Mouse (Mus musculus) myocyte (in vitro differentiated cells): ENCODE data around the gene Mms22l. TPM values are rescaled to one million over a fixed set of nuclear protein-coding genes. Genes with fewer than 3 reads are reported as not detected.
"Not testable (repeated sequence)": the region's sequence is repeated elsewhere in the genome, so short reads cannot be mapped to it uniquely, and the experiment has no call there.

Source experiments
- H3K27me3 ChIP-seq: one replicate; pipeline ENCODE4 v1.6.1; 2011; ENCODE audit not compliant: control insufficient read depth, insufficient read depth, insufficient read length
- H3K36me3 ChIP-seq: one replicate; pipeline ENCODE4 v1.6.1; 2011; ENCODE audit not compliant: control insufficient read depth, insufficient read depth
- H3K4me2 ChIP-seq: one replicate; pipeline ENCODE4 v1.6.1; 2011; ENCODE audit warnings: low read depth, control low read depth
- H3K4me3 ChIP-seq: one replicate; pipeline ENCODE4 v1.5.1; 2011; ENCODE audit warnings: mild to moderate bottlenecking, control low read depth, moderate library complexity
- H3K79me2 ChIP-seq: one replicate; pipeline ENCODE4 v1.6.1; 2011; ENCODE audit not compliant: control insufficient read depth, insufficient read depth
- H3ac ChIP-seq: one replicate; pipeline ENCODE4 v1.6.1; 2011; ENCODE audit not compliant: control insufficient read depth, insufficient read length
- CEBPB ChIP-seq: IDR thresholded peaks from 2 replicates; pipeline ENCODE4 v1.6.1; 2011; ENCODE audit warnings: mild to moderate bottlenecking, moderate library complexity; ENCODE audit not compliant: poor library complexity, insufficient read depth, severe bottlenecking
- E2F4 ChIP-seq: IDR thresholded peaks from one replicate; pipeline ENCODE4 v1.6.1; 2011; ENCODE audit warnings: mild to moderate bottlenecking, control low read depth, moderate library complexity; ENCODE audit not compliant: insufficient read depth
- MAX ChIP-seq: IDR thresholded peaks from one replicate; pipeline ENCODE4 v1.6.1; 2011; ENCODE audit warnings: low read depth, mild to moderate bottlenecking, control low read depth
- MYOD1 ChIP-seq, 3 experiments: IDR thresholded peaks; one replicate each; pipeline ENCODE4 v1.6.1; 2011; ENCODE audit warnings: control low read depth in 2 of 3, low read depth in 2 of 3, mild to moderate bottlenecking in 2 of 3, moderate library complexity in 1 of 3; ENCODE audit not compliant: insufficient read length in 2 of 3, control insufficient read depth in 1 of 3
- MYOG ChIP-seq, 3 experiments: IDR thresholded peaks; one replicate each; pipeline ENCODE4 v1.6.1; 2011; ENCODE audit warnings: control low read depth in 2 of 3, low read depth in 2 of 3, mild to moderate bottlenecking in 2 of 3; ENCODE audit not compliant: insufficient read length in 2 of 3, control insufficient read depth in 1 of 3, insufficient read depth in 1 of 3
- POLR2A ChIP-seq: IDR thresholded peaks from one replicate; pipeline ENCODE4 v1.6.1; 2011; ENCODE audit warnings: low read depth, mild to moderate bottlenecking, control low read depth, moderate library complexity; ENCODE audit not compliant: insufficient read length
- POLR2AphosphoS2 ChIP-seq: IDR thresholded peaks from one replicate; pipeline ENCODE4 v1.6.1; 2011; ENCODE audit warnings: low read depth, control low read depth; ENCODE audit not compliant: insufficient read length
- REST ChIP-seq: IDR thresholded peaks from one replicate; pipeline ENCODE4 v1.6.1; 2011; ENCODE audit warnings: mild to moderate bottlenecking, control low read depth, moderate library complexity; ENCODE audit not compliant: insufficient read depth, insufficient read length
- SRF ChIP-seq: IDR thresholded peaks from one replicate; pipeline ENCODE4 v1.6.1; 2011; ENCODE audit warnings: low read depth; ENCODE audit not compliant: control insufficient read depth, insufficient read length
- TCF12 ChIP-seq: IDR thresholded peaks from one replicate; pipeline ENCODE4 v1.6.1; 2011; ENCODE audit warnings: mild to moderate bottlenecking, control low read depth; ENCODE audit not compliant: poor library complexity, insufficient read depth, severe bottlenecking
- TCF3 ChIP-seq: IDR thresholded peaks from one replicate; pipeline ENCODE4 v1.6.1; 2011; ENCODE audit warnings: low read depth, control low read depth; ENCODE audit not compliant: insufficient read length
- USF1 ChIP-seq: IDR thresholded peaks from one replicate; pipeline ENCODE4 v1.6.1; 2011; ENCODE audit warnings: low read depth, mild to moderate bottlenecking, control low read depth, moderate library complexity
- polyA plus RNA-seq: library from polyadenylated mRNA; unstranded; fragments of >200 nt; fragmentation: generic; extraction: Trizol; gene quantifications from one replicate; pipeline ENCODE4 v1.2.1, GENCODE M21; 2012; ENCODE audit warnings: missing spikeins

The Mms22l gene
- polyA plus RNA-seq, result 3.9 TPM

- no peaks in the 10 kb centered on the region for H3K36me3 ChIP-seq
- peak within 1 kb of the TSS; percentile 57 for H3K4me3 ChIP-seq
- TF ChIP-seq MYOG (IDR thresholded peaks at IDR 0.05; ENCODE audit: control insufficient read depth in 1 of 3, insufficient read depth in 1 of 3, insufficient read length in 2 of 3, low read depth in 2 of 3), result peak in 1 of 3 experiments; percentile 1
- TF ChIP-seq POLR2A, result peak; percentile 92
- TF ChIP-seq POLR2AphosphoS2, result peak; percentile 59
- TF ChIP-seq E2F4, result peak; percentile 99
- TF ChIP-seq SRF, result no peak
- H3K27me3 ChIP-seq, result no peaks in the 10 kb centered on the region
- peak within 1 kb of the TSS; percentile 11 for H3ac ChIP-seq
- H3K79me2 ChIP-seq, result peaks cover 27% of the 10 kb centered on the region
- peak within 1 kb of the TSS; percentile 82 for H3K4me2 ChIP-seq
These were observed at the start of gene Mms22l for GRCm38 (mm10) chr4:24496116-24496952. Gene Mms22l, plus strand, starts transcription at chr4:24496451.

GRCm38 (mm10) chr4:24484046-24484445, 12.2 kb upstream of the Mms22l start:
- H3K36me3 ChIP-seq, H3ac ChIP-seq, H3K27me3 ChIP-seq, H3K4me2 ChIP-seq, H3K4me3 ChIP-seq, H3K79me2 ChIP-seq: not testable (repeated sequence)

- peak overlapping the region; percentile 57 for H3K4me3 ChIP-seq
- peaks cover 27% of the 10 kb centered on the region for H3K79me2 ChIP-seq
- TF ChIP-seq REST, result no peak
- no peak for TF ChIP-seq POLR2A
- TF ChIP-seq USF1, result no peak
- TF ChIP-seq POLR2AphosphoS2, result no peak
- TF ChIP-seq CEBPB, result no peak
- no peak for TF ChIP-seq SRF
- H3K4me2 ChIP-seq, result peak overlapping the region; percentile 82
- no peaks in the 10 kb centered on the region for H3K36me3 ChIP-seq
- H3ac ChIP-seq, result peak overlapping the region; percentile 11
- no peaks in the 10 kb centered on the region for H3K27me3 ChIP-seq
These were observed 685 bp downstream of the Mms22l start for GRCm38 (mm10) chr4:24496953-24497319.

GRCm38 (mm10) chr4:24509195-24509594, 12.9 kb downstream of the Mms22l start:
- TF ChIP-seq MAX (no peak), USF1 (no peak), TCF12 (no peak), MYOG (IDR thresholded peaks at IDR 0.05; ENCODE audit: control insufficient read depth in 1 of 3, insufficient read depth in 1 of 3, insufficient read length in 2 of 3, low read depth in 2 of 3) (no peak), SRF (no peak), REST (no peak), POLR2AphosphoS2 (no peak), MYOD1 (IDR thresholded peaks at IDR 0.05; ENCODE audit: control insufficient read depth in 1 of 3, insufficient read length in 2 of 3, low read depth in 2 of 3) (no peak), POLR2A (no peak), CEBPB (no peak), TCF3 (no peak), E2F4 (no peak)
- Histone ChIP-seq H3K4me3 (no peak overlapping the region), H3K4me2 (no peak overlapping the region), H3ac (no peak overlapping the region), H3K79me2 (no peaks in the 10 kb centered on the region), H3K27me3 (no peaks in the 10 kb centered on the region), H3K36me3 (no peaks in the 10 kb centered on the region)

- H3K27me3 ChIP-seq, result no peaks in the 10 kb centered on the region
- H3K4me3 ChIP-seq, result no peak overlapping the region
- no peak for TF ChIP-seq USF1
- no peak for TF ChIP-seq MYOD1 (IDR thresholded peaks at IDR 0.05; ENCODE audit: control insufficient read depth in 1 of 3, insufficient read length in 2 of 3, low read depth in 2 of 3)
- TF ChIP-seq TCF3, result no peak
- TF ChIP-seq TCF12, result no peak
- no peak for TF ChIP-seq E2F4
- no peak for TF ChIP-seq REST
- TF ChIP-seq CEBPB, result no peak
- TF ChIP-seq MAX, result no peak
- TF ChIP-seq POLR2AphosphoS2, result no peak
- no peak for TF ChIP-seq SRF
- no peak for TF ChIP-seq POLR2A
- no peak for TF ChIP-seq MYOG (IDR thresholded peaks at IDR 0.05; ENCODE audit: control insufficient read depth in 1 of 3, insufficient read depth in 1 of 3, insufficient read length in 2 of 3, low read depth in 2 of 3)
- no peak overlapping the region for H3K4me2 ChIP-seq
- H3K36me3 ChIP-seq, result peaks cover 10% of the 10 kb centered on the region
- peaks cover 3% of the 10 kb centered on the region for H3K79me2 ChIP-seq
- H3ac ChIP-seq, result no peak overlapping the region
These were observed 40.7 kb downstream of the Mms22l start for GRCm38 (mm10) chr4:24536989-24537388.
